Mouse (Mus musculus): ENCODE measurements around the gene Arhgap1. TPM values are rescaled to one million over a fixed set of nuclear protein-coding genes. Genes with fewer than 3 reads are reported as not detected.
A peak's percentile ranks its signal among the peaks of the same experiment; 100 is the strongest.

Gene Arhgap1
- polyA plus RNA-seq, 2 experiments, result 22.4 to 32.1 TPM

DNA sequence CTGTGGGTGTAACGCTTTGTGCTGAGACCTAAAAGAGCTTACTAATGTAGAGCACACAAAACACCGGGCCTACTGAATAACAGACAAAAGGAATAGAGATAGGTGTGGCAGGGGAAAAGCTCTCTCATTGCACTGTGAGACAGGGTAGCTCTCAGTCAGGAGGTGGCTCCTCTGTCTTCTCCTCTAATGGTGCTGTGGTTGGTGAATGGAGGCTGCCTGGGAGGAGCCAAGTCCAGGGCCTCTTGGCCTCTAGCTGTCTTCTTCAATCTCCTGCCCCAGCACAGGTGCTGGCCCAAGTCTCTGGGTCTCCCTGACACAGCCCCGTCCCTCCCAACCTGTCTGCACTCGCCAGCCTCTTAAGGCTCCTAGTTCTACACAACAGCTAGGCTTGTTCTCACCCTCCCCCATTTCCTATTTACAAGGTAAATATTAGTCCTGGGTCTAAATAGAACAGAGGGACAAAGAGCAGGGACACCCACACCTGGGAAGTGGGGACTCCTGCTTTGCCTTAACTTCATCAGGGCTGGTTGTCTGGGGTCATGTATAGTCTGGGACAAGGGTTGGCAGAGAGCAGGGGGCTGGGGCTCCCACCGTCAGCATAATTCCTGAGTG, 12.8 kb upstream of the Arhgap1 start:
- Histone ChIP-seq H3K9ac (replicated peaks) (no peak overlapping the region), H3K4me2 (ENCODE audit: low read depth) (peak overlapping the region; percentile 37), H3K9me3 (ENCODE audit: control insufficient read depth, low read length) (no peaks in the 10 kb centered on the region), H3K4me1 (replicated peaks; ENCODE audit: control insufficient read depth in 2 of 2, insufficient read depth in 2 of 2, low read length in 1 of 2) (peaks cover 3 to 31% of the 10 kb centered on the region in 2 experiments), H3K4me3 (ENCODE audit: insufficient read depth in 1 of 2, low read depth in 2 of 2, low read length in 2 of 2) (no peak overlapping the region; a peak in 1 of 4 replicates), H3K36me3 (replicated peaks; ENCODE audit: control insufficient read depth, insufficient read depth, low read depth) (no peaks in the 10 kb centered on the region), H3K27ac (no peak overlapping the region; the same call in 1 of the 2 replicates), H3K27me3 (ENCODE audit: control insufficient read depth, insufficient read depth, low read length) (no peaks in the 10 kb centered on the region)
- ATAC-seq (ENCODE audit: insufficient read depth), result peak; percentile 38
- TF ChIP-seq CTCF (IDR thresholded peaks at IDR 0.05; ENCODE audit: low read depth) (no peak), EP300 (IDR thresholded peaks at IDR 0.05; ENCODE audit: low read depth) (no peak)
- WGBS (ENCODE audit: insufficient replicate concordance), result 61% methylated on average over 5 of the region's 5 CpGs
- DNase-seq (ENCODE audit: low read depth in 3 of 3, low spot score in 3 of 3), result no peak

DNA sequence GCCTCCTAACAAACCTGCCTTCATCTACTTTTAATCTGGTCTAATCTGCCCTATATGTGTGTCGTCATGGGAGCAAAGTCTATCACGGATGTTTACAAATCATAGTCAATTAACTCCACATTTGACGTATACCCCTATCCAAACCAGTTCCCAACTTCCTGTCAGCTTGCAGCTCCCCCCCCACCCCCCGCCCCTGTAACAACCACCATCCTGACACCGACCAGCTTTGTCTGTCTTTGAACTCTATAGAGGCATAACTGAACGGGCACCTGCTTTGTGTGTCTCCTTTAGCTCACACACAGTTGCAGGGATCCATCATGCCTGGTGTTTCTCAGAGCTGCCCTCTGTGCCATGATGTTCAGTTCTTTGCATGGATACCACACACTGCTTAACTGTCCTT, 10.7 kb upstream of the Arhgap1 start:
- Histone ChIP-seq H3K4me3 (ENCODE audit: insufficient read depth in 1 of 2, low read depth in 2 of 2, low read length in 2 of 2) (no peak overlapping the region), H3K27me3 (ENCODE audit: control insufficient read depth, insufficient read depth, low read length) (no peaks in the 10 kb centered on the region), H3K9me3 (ENCODE audit: control insufficient read depth, low read length) (no peaks in the 10 kb centered on the region), H3K4me2 (ENCODE audit: low read depth) (no peak overlapping the region), H3K4me1 (replicated peaks; ENCODE audit: control insufficient read depth in 2 of 2, insufficient read depth in 2 of 2, low read length in 1 of 2) (peaks cover 22 to 51% of the 10 kb centered on the region in 2 experiments), H3K27ac (no peak overlapping the region), H3K9ac (replicated peaks) (no peak overlapping the region), H3K36me3 (replicated peaks; ENCODE audit: control insufficient read depth, insufficient read depth, low read depth) (no peaks in the 10 kb centered on the region)
- DNase-seq (ENCODE audit: low read depth in 3 of 3, low spot score in 3 of 3) (no peak), ATAC-seq (ENCODE audit: insufficient read depth) (no peak)
- no peak for TF ChIP-seq EP300 (IDR thresholded peaks at IDR 0.05; ENCODE audit: low read depth)
- TF ChIP-seq CTCF (IDR thresholded peaks at IDR 0.05; ENCODE audit: low read depth), result no peak
- 64% methylated on average over 6 of the region's 6 CpGs for WGBS (ENCODE audit: insufficient replicate concordance)

DNA sequence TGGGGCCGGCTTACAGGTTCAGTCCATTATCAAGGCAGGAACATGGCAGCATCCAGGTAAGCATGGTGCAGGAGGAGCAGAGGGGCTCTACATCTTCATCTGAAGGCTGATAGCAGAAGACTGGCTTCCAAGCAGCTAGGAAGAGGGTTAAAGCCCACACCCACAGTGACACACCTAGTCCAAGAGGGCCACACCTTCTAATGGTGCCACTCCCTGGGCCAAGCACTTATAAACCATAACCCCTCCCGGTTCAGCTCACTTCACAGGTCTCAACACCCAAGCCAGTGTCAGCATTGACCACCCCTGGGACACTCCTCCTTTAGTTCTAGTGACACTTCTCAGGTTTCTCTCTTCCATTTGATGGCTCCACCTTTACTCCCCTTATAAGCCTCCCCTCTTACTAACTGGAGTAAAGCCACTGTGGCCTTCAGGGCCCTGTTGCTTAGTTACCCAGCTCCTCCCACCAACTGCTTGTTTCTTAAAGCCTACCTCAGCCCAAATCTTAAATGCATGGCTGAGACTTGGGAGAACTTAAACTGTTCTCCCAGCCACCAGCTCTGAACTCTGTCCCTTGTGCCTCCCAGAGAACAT, 6.7 kb upstream of the Arhgap1 start:
- 51% methylated on average over 2 of the region's 2 CpGs for WGBS (ENCODE audit: insufficient replicate concordance)
- peak overlapping the region; percentile 41 for H3K4me2 ChIP-seq (ENCODE audit: low read depth)
- TF ChIP-seq EP300 (IDR thresholded peaks at IDR 0.05; ENCODE audit: low read depth) (no peak), CTCF (IDR thresholded peaks at IDR 0.05; ENCODE audit: low read depth) (no peak)
- ATAC-seq (ENCODE audit: insufficient read depth), result peak; percentile 79
- H3K9me3 ChIP-seq (ENCODE audit: control insufficient read depth, low read length), result no peaks in the 10 kb centered on the region
- peak overlapping the region; percentile 43 for H3K27ac ChIP-seq
- peaks cover 19 to 35% of the 10 kb centered on the region in 2 experiments for H3K4me1 ChIP-seq (replicated peaks; ENCODE audit: control insufficient read depth in 2 of 2, insufficient read depth in 2 of 2, low read length in 1 of 2)
- no peaks in the 10 kb centered on the region for H3K27me3 ChIP-seq (ENCODE audit: control insufficient read depth, insufficient read depth, low read length)
- no peak overlapping the region; the same call in 1 of the 2 replicates for H3K9ac ChIP-seq (replicated peaks)
- DNase-seq (ENCODE audit: low read depth in 3 of 3, low spot score in 3 of 3), result peak in 2 of 3 experiments; percentile 32 to 56
- H3K36me3 ChIP-seq (replicated peaks; ENCODE audit: control insufficient read depth, insufficient read depth, low read depth), result peaks cover 29% of the 10 kb centered on the region
- H3K4me3 ChIP-seq (ENCODE audit: insufficient read depth in 1 of 2, low read depth in 2 of 2, low read length in 2 of 2), result no peak overlapping the region

DNA sequence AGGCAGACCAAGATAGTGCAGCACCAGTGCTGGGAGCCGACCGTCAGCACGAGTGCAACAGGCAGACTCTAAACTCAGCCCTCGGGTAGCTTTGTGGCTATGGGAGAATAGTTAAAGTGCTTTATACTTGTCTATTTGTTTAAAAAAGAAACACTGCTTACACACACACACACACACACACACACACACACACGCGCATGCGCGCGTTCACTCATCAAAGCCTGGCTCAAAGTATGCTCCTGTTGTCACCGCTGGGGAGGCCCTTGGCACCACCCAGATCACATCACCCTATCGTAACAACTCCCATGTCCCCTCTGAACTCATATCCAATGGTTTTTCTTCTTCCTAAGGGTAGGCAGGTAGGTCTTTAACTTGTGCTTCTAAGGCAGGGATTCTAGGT, 5.6 kb upstream of the Arhgap1 start:
- peaks cover 25 to 39% of the 10 kb centered on the region in 2 experiments for H3K4me1 ChIP-seq (replicated peaks; ENCODE audit: control insufficient read depth in 2 of 2, insufficient read depth in 2 of 2, low read length in 1 of 2)
- no peak for ATAC-seq (ENCODE audit: insufficient read depth)

GRCm38 (mm10) chr2:91645354-91645753, 4.3 kb upstream of the Arhgap1 start:
- 94% methylated on average over 15 of the region's 15 CpGs for WGBS (ENCODE audit: insufficient replicate concordance)
- peaks cover 25 to 33% of the 10 kb centered on the region in 2 experiments for H3K4me1 ChIP-seq (replicated peaks; ENCODE audit: control insufficient read depth in 2 of 2, insufficient read depth in 2 of 2, low read length in 1 of 2)
- no peak for ATAC-seq (ENCODE audit: insufficient read depth)

More for the DNA sequence above, 5.6 kb upstream of the Arhgap1 start:
- no peak overlapping the region for H3K9ac ChIP-seq (replicated peaks)
- H3K27me3 ChIP-seq (ENCODE audit: control insufficient read depth, insufficient read depth, low read length), result no peaks in the 10 kb centered on the region
- TF ChIP-seq EP300 (IDR thresholded peaks at IDR 0.05; ENCODE audit: low read depth) (no peak), CTCF (IDR thresholded peaks at IDR 0.05; ENCODE audit: low read depth) (no peak)
- peak overlapping the region; percentile 17 for H3K27ac ChIP-seq
- no peak overlapping the region for H3K4me3 ChIP-seq (ENCODE audit: insufficient read depth in 1 of 2, low read depth in 2 of 2, low read length in 2 of 2)
- H3K36me3 ChIP-seq (replicated peaks; ENCODE audit: control insufficient read depth, insufficient read depth, low read depth), result peaks cover 29% of the 10 kb centered on the region
- no peak overlapping the region for H3K4me2 ChIP-seq (ENCODE audit: low read depth)
- H3K9me3 ChIP-seq (ENCODE audit: control insufficient read depth, low read length), result no peaks in the 10 kb centered on the region
- 89% methylated on average over 11 of the region's 11 CpGs for WGBS (ENCODE audit: insufficient replicate concordance)
- no peak for DNase-seq (ENCODE audit: low read depth in 3 of 3, low spot score in 3 of 3)

More at GRCm38 (mm10) chr2:91645354-91645753, 4.3 kb upstream of the Arhgap1 start:
- H3K36me3 ChIP-seq (replicated peaks; ENCODE audit: control insufficient read depth, insufficient read depth, low read depth), result peaks cover 29% of the 10 kb centered on the region
- H3K9me3 ChIP-seq (ENCODE audit: control insufficient read depth, low read length), result no peaks in the 10 kb centered on the region
- no peak for TF ChIP-seq EP300 (IDR thresholded peaks at IDR 0.05; ENCODE audit: low read depth)
- no peak for TF ChIP-seq CTCF (IDR thresholded peaks at IDR 0.05; ENCODE audit: low read depth)
- no peak overlapping the region for H3K9ac ChIP-seq (replicated peaks)
- no peak overlapping the region for H3K4me2 ChIP-seq (ENCODE audit: low read depth)
- H3K27ac ChIP-seq, result no peak overlapping the region
- H3K27me3 ChIP-seq (ENCODE audit: control insufficient read depth, insufficient read depth, low read length), result no peaks in the 10 kb centered on the region
- no peak overlapping the region for H3K4me3 ChIP-seq (ENCODE audit: insufficient read depth in 1 of 2, low read depth in 2 of 2, low read length in 2 of 2)
- no peak for DNase-seq (ENCODE audit: low read depth in 3 of 3, low spot score in 3 of 3)
